Mouse (Mus musculus) thymus, adult 18-20 months (tissue): Measurements from ENCODE around the gene Cdc42.

Experiments used
- DNase-seq, 2 experiments: peaks; one replicate each; pipeline ENCODE4 v3.0.0; 2022; ENCODE audit warnings: mixed read lengths in 2 of 2

Cdc42 gene

GRCm38 (mm10) chr4:137313511-137313910 lies 44.0 kb downstream of the Cdc42 start:
- DNase-seq: no peak

GRCm38 (mm10) chr4:137308377-137308776 lies 49.1 kb downstream of the Cdc42 start:
- DNase-seq: no peak

- DNase-seq: no peak
Measured at GRCm38 (mm10) chr4:137306991-137307706, 50.4 kb downstream of the Cdc42 start.

GRCm38 (mm10) chr4:137306577-137306888 lies 51.0 kb downstream of the Cdc42 start:
- DNase-seq: no peak

GRCm38 (mm10) chr4:137305831-137306576 lies 51.5 kb downstream of the Cdc42 start:
- DNase-seq: no peak

- no peak for DNase-seq
Measured at GRCm38 (mm10) chr4:137305066-137305465, 52.5 kb downstream of the Cdc42 start.

- DNase-seq: no peak
Measured at GRCm38 (mm10) chr4:137304106-137304505, 53.4 kb downstream of the Cdc42 start.

- DNase-seq: no peak
Measured at GRCm38 (mm10) chr4:137301635-137302034, 55.9 kb downstream of the Cdc42 start.

GRCm38 (mm10) chr4:137300227-137300626 lies 57.3 kb downstream of the Cdc42 start:
- no peak for DNase-seq

GRCm38 (mm10) chr4:137298406-137298805 lies 59.1 kb downstream of the Cdc42 start:
- DNase-seq: no peak

GRCm38 (mm10) chr4:137297611-137298010 lies 59.9 kb downstream of the Cdc42 start:
- no peak for DNase-seq

- no peak for DNase-seq
Measured at GRCm38 (mm10) chr4:137294951-137295350, 62.6 kb downstream of the Cdc42 start.

GRCm38 (mm10) chr4:137294474-137294873 lies 63.0 kb downstream of the Cdc42 start:
- no peak for DNase-seq

GRCm38 (mm10) chr4:137294032-137294431 lies 63.5 kb downstream of the Cdc42 start:
- no peak for DNase-seq

GRCm38 (mm10) chr4:137292625-137293024 lies 64.9 kb downstream of the Cdc42 start:
- DNase-seq: no peak

GRCm38 (mm10) chr4:137290250-137290649 lies 67.3 kb downstream of the Cdc42 start:
- DNase-seq: no peak

GRCm38 (mm10) chr4:137289701-137290100 lies 67.8 kb downstream of the Cdc42 start:
- DNase-seq: no peak

- no peak for DNase-seq
Measured at GRCm38 (mm10) chr4:137287818-137288217, 69.7 kb downstream of the Cdc42 start.

GRCm38 (mm10) chr4:137287206-137287605 lies 70.3 kb downstream of the Cdc42 start:
- DNase-seq: no peak

GRCm38 (mm10) chr4:137286662-137286953 lies 70.9 kb downstream of the Cdc42 start:
- DNase-seq: no peak

GRCm38 (mm10) chr4:137285876-137286661 lies 71.5 kb downstream of the Cdc42 start:
- no peak for DNase-seq

- no peak for DNase-seq
Measured at GRCm38 (mm10) chr4:137283407-137283732, 74.2 kb downstream of the Cdc42 start.

- DNase-seq: no peak
Measured at GRCm38 (mm10) chr4:137282584-137283406, 74.7 kb downstream of the Cdc42 start.
